8 mouse cellular contexts compared by ENCODE assay signal in genomic region chr4:41760911-41761310, GRCm38 (mm10). TPM values are rescaled to one million over a fixed set of nuclear protein-coding genes. Genes with fewer than 3 reads are reported as not detected.
A peak's percentile ranks its signal among the peaks of the same experiment; 100 is the strongest.
DNase-seq lines count a peak whose midpoint lies in the region; ATAC-seq lines count a peak whose summit lies in the region.

No protein-coding gene starts in this region.

- H3K4me1 ChIP-seq in kidney, embryonic 16.5 days (ENCODE audit: insufficient read depth, low read length): peaks cover 44% of the 10 kb centered on the region
- H3K4me1 ChIP-seq in embryonic facial prominence, embryonic 13.5 days: peaks cover 49% of the 10 kb centered on the region
- H3K4me1 ChIP-seq in hindbrain, embryonic 15.5 days (replicated peaks): peaks cover 38% of the 10 kb centered on the region
- H3K4me1 ChIP-seq in midbrain, embryonic 14.5 days (ENCODE audit: control insufficient read depth, insufficient read depth, low read length): peaks cover 24% of the 10 kb centered on the region

- H3K27me3 ChIP-seq in kidney, embryonic 16.5 days (ENCODE audit: insufficient read depth, low read length): no peaks in the 10 kb centered on the region
- H3K27me3 ChIP-seq in embryonic facial prominence, embryonic 13.5 days: no peaks in the 10 kb centered on the region
- H3K27me3 ChIP-seq in hindbrain, embryonic 15.5 days: no peaks in the 10 kb centered on the region
- no peaks in the 10 kb centered on the region for H3K27me3 ChIP-seq in midbrain, embryonic 14.5 days (ENCODE audit: control insufficient read depth, insufficient read depth, low read length)

- intact Hi-C loops in gastrocnemius, postnatal 14 days (cut with DNase I; ENCODE audit: low total_unique reads): no loop called here

- ATAC-seq in kidney, embryonic 16.5 days (ENCODE audit: low FRiP score, low TSS enrichment): peak; percentile 19
- ATAC-seq in embryonic facial prominence, embryonic 13.5 days (ENCODE audit: insufficient number of reproducible peaks, insufficient read depth, low FRiP score, low TSS enrichment, low read depth): no peak
- ATAC-seq in hindbrain, embryonic 15.5 days (ENCODE audit: low FRiP score, low read depth): peak; percentile 10; the same call in 1 of the 2 replicates
- ATAC-seq in midbrain, embryonic 14.5 days (ENCODE audit: low FRiP score, low TSS enrichment): no peak

- peak overlapping the region; percentile 65 for H3K4me2 ChIP-seq in kidney, embryonic 16.5 days (replicated peaks; ENCODE audit: low read depth, low read length)
- H3K4me2 ChIP-seq in embryonic facial prominence, embryonic 13.5 days: peak overlapping the region; percentile 95
- H3K4me2 ChIP-seq in hindbrain, embryonic 15.5 days: peak overlapping the region; percentile 48
- H3K4me2 ChIP-seq in midbrain, embryonic 14.5 days (ENCODE audit: low read length): peak overlapping the region; percentile 54

- no peaks in the 10 kb centered on the region for H3K36me3 ChIP-seq in kidney, embryonic 16.5 days (ENCODE audit: insufficient read depth, low read length)
- peaks cover 24% of the 10 kb centered on the region for H3K36me3 ChIP-seq in embryonic facial prominence, embryonic 13.5 days
- H3K36me3 ChIP-seq in hindbrain, embryonic 15.5 days: 0 out of 2 replicates have a peak, but pooled peaks cover 2% of the 10 kb centered on the region
- peaks cover 11% of the 10 kb centered on the region for H3K36me3 ChIP-seq in midbrain, embryonic 14.5 days (ENCODE audit: control insufficient read depth, insufficient read depth, low read length)

- no peak for DNase-seq in kidney, adult 9 months
- no peak for DNase-seq in midbrain, embryonic 14.5 days
- no peak for DNase-seq in gastrocnemius, postnatal 14 days
- no peak for DNase-seq in right cerebral cortex, adult 2 months (ENCODE audit: low spot score in 2 of 2)
- DNase-seq in layer of hippocampus, adult 9-10 months (ENCODE audit: low spot score): no peak

- WGBS in kidney, embryonic 16.5 days: 63% methylated on average over 4 of the region's 4 CpGs
- WGBS in embryonic facial prominence, embryonic 13.5 days: 23% methylated on average over 4 of the region's 4 CpGs
- WGBS in hindbrain, embryonic 15.5 days: 86% methylated on average over 4 of the region's 4 CpGs
- WGBS in midbrain, embryonic 14.5 days: 90% methylated on average over 4 of the region's 4 CpGs

- peak overlapping the region; percentile 52 for H3K4me3 ChIP-seq in kidney, embryonic 16.5 days (ENCODE audit: low read length)
- peak overlapping the region; percentile 61 for H3K4me3 ChIP-seq in embryonic facial prominence, embryonic 13.5 days
- H3K4me3 ChIP-seq in hindbrain, embryonic 15.5 days: peak overlapping the region; percentile 25; the same call in 1 of the 2 replicates
- peak overlapping the region; percentile 32 for H3K4me3 ChIP-seq in midbrain, embryonic 14.5 days (replicated peaks; ENCODE audit: low read depth, low read length)

- no peaks in the 10 kb centered on the region for H3K9me3 ChIP-seq in kidney, embryonic 16.5 days (ENCODE audit: low read length)
- no peaks in the 10 kb centered on the region for H3K9me3 ChIP-seq in embryonic facial prominence, embryonic 13.5 days
- no peaks in the 10 kb centered on the region for H3K9me3 ChIP-seq in hindbrain, embryonic 15.5 days
- no peaks in the 10 kb centered on the region for H3K9me3 ChIP-seq in midbrain, embryonic 14.5 days (ENCODE audit: control insufficient read depth, low read length)

- peak overlapping the region; percentile 92 for H3K27ac ChIP-seq in kidney, embryonic 16.5 days (ENCODE audit: low read length)
- H3K27ac ChIP-seq in embryonic facial prominence, embryonic 13.5 days: peak overlapping the region; percentile 99
- H3K27ac ChIP-seq in hindbrain, embryonic 15.5 days (replicated peaks): peak overlapping the region; percentile 16; the same call in 1 of the 2 replicates
- H3K27ac ChIP-seq in midbrain, embryonic 14.5 days (replicated peaks; ENCODE audit: low read depth, low read length): no peak overlapping the region

- H3K9ac ChIP-seq in kidney, embryonic 16.5 days (replicated peaks; ENCODE audit: low read length): peak overlapping the region; percentile 71
- H3K9ac ChIP-seq in embryonic facial prominence, embryonic 13.5 days: peak overlapping the region; percentile 82
- H3K9ac ChIP-seq in hindbrain, embryonic 15.5 days: peak overlapping the region; percentile 14; the same call in 1 of the 2 replicates
- peak overlapping the region; percentile 58; the same call in 1 of the 2 replicates for H3K9ac ChIP-seq in midbrain, embryonic 14.5 days (replicated peaks; ENCODE audit: low read length)

RNA-seq across cellular contexts. Expression of gene Sigmar1, which starts 5.0 kb away (rescaled TPM):
- polyA plus RNA-seq in kidney, embryonic 16.5 days (2015; fragmentation: Nextera tagmentation; extraction: Ambion mirVana): 98.2 and 100 TPM in 2 replicates
- polyA plus RNA-seq in embryonic facial prominence, embryonic 13.5 days (2015; fragmentation: Nextera tagmentation; extraction: Ambion mirVana): 83.8 and 87.7 TPM in 2 replicates
- polyA plus RNA-seq in hindbrain, embryonic 15.5 days (2015; fragmentation: Nextera tagmentation; extraction: Ambion mirVana): 78.5 and 79.3 TPM in 2 replicates
- 52.7 and 55.4 TPM in 2 replicates for polyA plus RNA-seq in midbrain, embryonic 14.5 days (2014; fragmentation: Nextera tagmentation; extraction: Ambion mirVana)
- total RNA-seq in gastrocnemius, postnatal 14 days (2021): 10 to 100 TPM; 12.0 to 15.6 TPM

RNA-seq across cellular contexts. Expression of gene Galt, which starts 5.9 kb away (rescaled TPM):
- 61.9 and 65.5 TPM in 2 replicates for polyA plus RNA-seq in kidney, embryonic 16.5 days (2015; fragmentation: Nextera tagmentation; extraction: Ambion mirVana)
- 43.4 and 47.9 TPM in 2 replicates for polyA plus RNA-seq in embryonic facial prominence, embryonic 13.5 days (2015; fragmentation: Nextera tagmentation; extraction: Ambion mirVana)
- 48.0 and 53.9 TPM in 2 replicates for polyA plus RNA-seq in hindbrain, embryonic 15.5 days (2015; fragmentation: Nextera tagmentation; extraction: Ambion mirVana)
- 38.8 and 51.5 TPM in 2 replicates for polyA plus RNA-seq in midbrain, embryonic 14.5 days (2014; fragmentation: Nextera tagmentation; extraction: Ambion mirVana)
- 10 to 100 TPM; 26.5 to 27.0 TPM for total RNA-seq in gastrocnemius, postnatal 14 days (2021)

RNA-seq across cellular contexts. Expression of gene Ccl27a, which starts 13.1 kb away (rescaled TPM):
- 36.3 and 38.5 TPM in 2 replicates for polyA plus RNA-seq in kidney, embryonic 16.5 days (2015; fragmentation: Nextera tagmentation; extraction: Ambion mirVana)
- 63.5 and 65.5 TPM in 2 replicates for polyA plus RNA-seq in embryonic facial prominence, embryonic 13.5 days (2015; fragmentation: Nextera tagmentation; extraction: Ambion mirVana)
- 258 and 281 TPM in 2 replicates for polyA plus RNA-seq in hindbrain, embryonic 15.5 days (2015; fragmentation: Nextera tagmentation; extraction: Ambion mirVana)
- polyA plus RNA-seq in midbrain, embryonic 14.5 days (2014; fragmentation: Nextera tagmentation; extraction: Ambion mirVana): 241 and 335 TPM in 2 replicates
- 10 to 100 TPM; 27.3 to 31.4 TPM for total RNA-seq in gastrocnemius, postnatal 14 days (2021)

RNA-seq across cellular contexts. Expression of gene Arid3c, which starts 30.0 kb away (rescaled TPM):
- polyA plus RNA-seq in kidney, embryonic 16.5 days (2015; fragmentation: Nextera tagmentation; extraction: Ambion mirVana): not detected in 2 replicates
- polyA plus RNA-seq in embryonic facial prominence, embryonic 13.5 days (2015; fragmentation: Nextera tagmentation; extraction: Ambion mirVana): 0.15 and 0.20 TPM in 2 replicates
- polyA plus RNA-seq in hindbrain, embryonic 15.5 days (2015; fragmentation: Nextera tagmentation; extraction: Ambion mirVana): 0.86 and 1.1 TPM in 2 replicates
- 0.47 and 0.70 TPM in 2 replicates for polyA plus RNA-seq in midbrain, embryonic 14.5 days (2014; fragmentation: Nextera tagmentation; extraction: Ambion mirVana)
- total RNA-seq in gastrocnemius, postnatal 14 days (2021): not detected

RNA-seq across cellular contexts. Expression of gene Dctn3, which starts 37.9 kb away (rescaled TPM):
- polyA plus RNA-seq in kidney, embryonic 16.5 days (2015; fragmentation: Nextera tagmentation; extraction: Ambion mirVana): 137 and 149 TPM in 2 replicates
- 123 and 128 TPM in 2 replicates for polyA plus RNA-seq in embryonic facial prominence, embryonic 13.5 days (2015; fragmentation: Nextera tagmentation; extraction: Ambion mirVana)
- 298 and 299 TPM in 2 replicates for polyA plus RNA-seq in hindbrain, embryonic 15.5 days (2015; fragmentation: Nextera tagmentation; extraction: Ambion mirVana)
- 249 and 299 TPM in 2 replicates for polyA plus RNA-seq in midbrain, embryonic 14.5 days (2014; fragmentation: Nextera tagmentation; extraction: Ambion mirVana)
- 10 to 100 TPM; 39.6 to 44.8 TPM for total RNA-seq in gastrocnemius, postnatal 14 days (2021)

Comparison
In these comparisons a context has a peak if more than half of its experiments do, and no peak if none do; other contexts are left out.
1. ATAC-seq: peak in kidney, embryonic 16.5 days (single experiment) and hindbrain, embryonic 15.5 days (single experiment); none in embryonic facial prominence, embryonic 13.5 days (single experiment) and midbrain, embryonic 14.5 days (single experiment).
2. H3K9ac ChIP-seq: peak in every context shown above with its lines; median percentile 82 in embryonic facial prominence, embryonic 13.5 days; 71 in kidney, embryonic 16.5 days; 58 in midbrain, embryonic 14.5 days; 14 in hindbrain, embryonic 15.5 days.
3. Peak in every context shown above with its lines, with median percentiles within 50 percentile points of each other: H3K4me2 ChIP-seq and H3K4me3 ChIP-seq.